Mouse (Mus musculus): ENCODE measurements around the gene Itga5. TPM values are rescaled to one million over a fixed set of nuclear protein-coding genes. Genes with fewer than 3 reads are reported as not detected.

Itga5 gene
- total RNA-seq, 4 experiments from 2014 or later: 27.8 to 40.2 (median 33.7) TPM

DNA sequence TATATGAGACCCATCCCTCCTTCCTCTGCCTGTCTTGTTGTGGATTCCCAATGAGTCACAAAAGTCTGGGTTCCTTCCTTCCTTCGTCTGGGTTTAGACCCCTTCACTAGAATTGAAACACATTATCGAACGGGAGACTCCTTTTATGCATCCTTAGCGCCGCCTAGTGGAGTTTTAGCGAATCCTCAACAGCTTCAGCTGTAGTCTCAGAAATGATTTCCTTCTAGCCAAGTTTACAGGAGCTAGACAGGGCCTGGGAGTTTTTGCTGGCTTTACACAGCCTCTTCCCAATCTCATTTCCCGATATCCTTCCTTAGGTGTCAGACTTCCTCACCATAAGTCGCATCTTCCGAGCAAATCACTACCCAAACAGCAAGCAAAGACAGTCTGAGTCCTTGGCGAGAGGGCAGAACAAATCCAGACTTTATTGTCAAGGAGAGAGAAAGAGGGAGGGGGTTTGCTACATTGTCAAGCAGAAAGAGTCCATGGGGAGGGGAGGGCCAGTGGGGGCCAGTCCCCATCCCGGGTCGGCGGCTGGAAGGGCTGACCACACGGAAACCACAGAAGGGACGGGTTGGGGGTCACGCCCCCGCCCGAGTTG is 53.0 kb downstream of the Itga5 start:
- peak; percentile 66 for DNase-seq (ENCODE audit: low spot score)

DNA sequence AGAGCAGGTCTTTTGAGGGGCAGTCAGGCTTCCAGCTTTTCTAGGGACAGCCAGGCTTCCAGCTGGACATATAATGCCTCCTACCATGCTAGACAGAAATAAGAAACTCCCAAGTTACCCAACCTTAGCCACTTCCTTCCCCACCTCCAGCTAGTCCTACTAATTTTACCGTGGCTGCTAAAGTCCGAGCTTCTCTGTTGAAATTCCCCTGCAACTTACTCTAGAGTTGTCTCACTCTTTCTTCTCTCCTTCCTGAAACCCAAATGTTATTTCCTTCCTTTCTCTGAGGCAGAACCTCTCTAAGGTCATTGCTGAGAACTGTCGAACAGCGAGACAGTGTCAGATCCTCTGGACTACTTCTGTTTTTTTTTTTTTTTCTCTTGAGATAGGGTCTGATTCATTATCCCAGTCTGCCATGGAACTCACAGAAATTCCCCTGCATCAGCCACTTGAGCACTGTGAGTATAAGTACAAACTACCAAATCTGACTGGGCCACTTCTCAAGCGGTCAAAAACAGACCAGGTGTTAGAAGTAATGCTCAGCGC is 56.1 kb downstream of the Itga5 start, which contains the start of gene Gpr84:
Gene Gpr84 (minus strand): TSS at position 248 of the 546 bp plus-strand sequence.
- DNase-seq (ENCODE audit: low spot score): no peak

DNA sequence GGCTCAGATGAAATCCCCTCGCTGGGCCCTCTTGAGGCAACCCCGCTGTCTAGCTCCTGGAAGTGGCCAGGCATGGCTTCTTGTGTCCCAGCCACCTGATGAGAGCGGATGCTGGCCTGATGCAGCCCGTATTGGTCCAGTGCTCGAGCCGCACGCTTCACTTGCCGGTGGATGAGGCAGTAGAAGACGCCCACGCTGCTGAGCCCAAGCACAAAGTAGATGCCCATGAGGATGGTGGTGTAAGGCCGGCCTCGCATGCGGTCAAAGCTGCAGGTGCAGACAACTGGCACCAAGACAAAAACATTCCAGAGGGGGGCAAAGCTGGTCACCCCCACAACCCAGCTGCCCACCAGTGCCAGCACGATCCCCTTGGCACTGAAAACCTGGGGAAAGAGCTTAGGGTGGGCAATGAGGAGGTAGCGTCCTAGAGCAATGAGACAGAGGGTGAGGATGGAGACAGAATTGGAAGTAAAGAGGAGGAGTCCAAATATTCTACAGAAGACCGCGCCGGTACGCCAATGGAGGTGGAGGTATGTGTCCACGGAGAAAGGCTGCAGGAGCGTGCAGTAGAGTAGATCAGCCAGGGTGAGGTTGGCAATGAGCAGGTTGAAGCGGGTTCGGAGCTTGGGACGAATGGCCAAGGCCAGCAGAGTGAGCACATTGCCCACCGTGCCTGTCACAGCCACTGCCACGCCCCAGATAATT is 57.5 kb downstream of the Itga5 start:
- no peak for DNase-seq (ENCODE audit: low spot score)

DNA sequence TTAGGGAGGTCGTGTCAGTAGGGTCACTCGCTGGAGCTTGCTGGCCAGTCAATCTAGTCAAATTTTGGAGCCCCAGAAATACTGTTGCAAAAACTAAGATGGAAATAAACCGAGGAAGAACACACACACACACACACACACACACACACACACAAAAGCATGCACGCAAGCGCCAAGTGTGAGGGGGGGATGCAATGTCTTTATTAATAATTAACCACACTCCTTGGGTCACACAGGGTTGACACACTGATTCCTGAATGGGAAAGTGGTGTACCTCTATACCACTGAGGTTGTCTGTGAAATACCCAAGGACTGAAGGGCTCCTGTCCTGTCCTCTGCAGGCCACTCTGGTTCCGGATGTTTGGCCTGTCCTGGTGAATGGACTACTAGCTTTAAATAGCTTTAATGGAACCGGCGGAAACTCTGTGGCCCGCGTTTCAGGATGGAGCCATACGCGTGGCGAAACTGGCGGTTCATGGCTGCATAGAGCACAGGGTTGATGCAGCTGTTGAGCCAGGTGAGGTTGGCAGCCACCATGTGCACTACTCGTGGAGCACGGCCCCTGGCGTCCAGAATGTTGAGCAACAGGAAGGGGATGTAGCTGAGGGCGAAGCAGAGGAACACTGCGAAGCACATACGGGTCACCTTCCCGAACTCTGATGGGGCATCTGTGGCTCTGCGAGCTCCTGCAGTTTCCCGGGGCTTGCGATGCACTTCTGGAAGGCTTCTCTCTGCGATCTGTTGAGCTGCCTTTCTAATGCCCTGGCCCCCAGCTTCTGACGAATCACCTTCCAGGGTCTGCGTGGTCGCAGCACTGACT is 58.3 kb downstream of the Itga5 start:
- DNase-seq (ENCODE audit: low spot score): no peak

DNA sequence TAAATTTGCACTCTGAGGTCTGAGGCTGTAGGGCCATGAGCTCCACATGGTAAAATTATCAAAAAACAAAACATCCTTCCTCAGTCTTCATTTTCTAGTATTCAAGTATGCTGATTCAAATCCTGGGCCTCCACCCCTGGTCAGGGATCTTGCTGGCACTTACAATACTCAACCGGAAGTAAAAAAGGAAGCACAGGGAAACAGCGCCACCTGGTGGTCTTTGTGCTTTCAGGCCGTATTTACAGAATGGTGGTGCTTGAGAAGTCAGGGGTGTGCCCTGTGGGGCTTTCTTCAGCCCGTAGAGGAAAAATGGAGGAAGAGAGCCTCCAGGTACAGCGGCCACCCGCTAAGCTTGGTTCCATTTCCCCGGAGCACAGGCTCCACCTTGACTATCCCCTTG is 59.4 kb downstream of the Itga5 start:
- DNase-seq (ENCODE audit: low spot score): peak; percentile 94

DNA sequence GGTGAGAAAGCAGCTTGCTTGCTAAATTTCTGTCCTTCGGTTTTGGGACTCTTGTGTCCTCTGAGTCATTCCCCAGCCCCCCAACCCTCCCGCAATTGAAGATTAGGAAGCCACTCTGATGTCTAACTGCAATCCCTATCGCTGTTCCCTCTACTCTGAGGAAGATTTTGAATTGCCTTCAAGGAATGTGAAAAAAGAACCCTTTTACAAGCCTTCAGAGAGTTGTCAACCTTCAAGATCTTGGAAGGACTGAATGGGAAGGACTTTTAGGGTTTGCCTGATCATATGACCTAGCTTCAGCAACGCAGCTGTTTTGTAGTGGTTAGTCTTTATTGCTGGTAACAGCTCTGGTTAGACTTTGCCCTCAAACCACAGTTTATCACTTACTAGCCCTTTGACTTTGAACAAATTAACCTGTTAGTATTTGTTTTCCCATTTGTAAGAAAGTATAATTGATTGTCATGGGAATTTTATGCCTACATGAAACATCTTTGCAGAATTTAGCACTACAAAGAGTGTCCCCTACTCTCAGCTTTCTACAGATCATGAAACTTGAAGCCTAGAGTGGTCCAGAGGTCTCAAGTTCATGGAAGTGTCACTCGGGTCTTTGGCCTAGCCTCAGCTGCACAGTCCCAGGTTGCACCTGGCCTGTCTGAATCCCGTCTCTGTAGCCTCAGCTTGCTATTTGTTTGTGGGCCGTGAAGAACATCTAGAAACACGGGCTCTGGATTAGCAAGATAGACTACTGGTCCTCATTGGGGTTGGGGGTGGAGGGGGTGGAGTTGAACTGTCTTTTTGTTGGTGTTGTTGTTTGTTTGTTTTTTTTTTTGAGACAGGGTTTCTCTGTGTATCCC is 60.5 kb downstream of the Itga5 start:
- DNase-seq (ENCODE audit: low spot score): peak; percentile 32

DNA sequence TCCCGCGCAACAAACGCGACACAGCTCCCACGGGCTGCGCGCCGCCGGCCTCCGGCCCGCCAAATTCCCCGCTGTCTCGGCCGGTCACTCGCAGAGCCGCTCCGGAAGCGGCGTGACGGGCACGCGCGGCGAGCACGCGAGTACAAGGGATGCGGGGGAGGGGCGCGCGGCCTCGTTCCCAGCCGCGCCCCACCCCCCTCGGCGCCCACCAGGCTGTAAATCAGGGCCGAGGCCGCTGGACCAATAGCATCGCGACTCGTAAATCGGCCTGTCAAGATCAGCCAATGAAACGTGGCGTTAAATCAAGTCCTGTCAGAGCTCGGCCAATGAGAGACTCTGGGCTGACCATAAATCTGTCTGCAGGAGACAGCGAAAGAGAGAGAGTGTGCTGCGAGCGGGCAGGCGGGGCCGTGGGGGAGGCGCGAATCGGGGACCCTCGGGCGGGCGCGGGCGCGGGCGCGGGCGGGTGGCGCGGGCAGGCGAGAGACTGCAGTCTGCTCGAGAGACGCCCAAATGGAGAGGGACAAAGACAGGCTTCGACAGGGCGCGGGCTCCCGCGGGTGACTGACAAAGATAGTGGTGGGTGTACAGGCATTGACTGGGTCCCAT is 61.4 kb downstream of the Itga5 start:
- DNase-seq (ENCODE audit: low spot score): peak; percentile 97

DNA sequence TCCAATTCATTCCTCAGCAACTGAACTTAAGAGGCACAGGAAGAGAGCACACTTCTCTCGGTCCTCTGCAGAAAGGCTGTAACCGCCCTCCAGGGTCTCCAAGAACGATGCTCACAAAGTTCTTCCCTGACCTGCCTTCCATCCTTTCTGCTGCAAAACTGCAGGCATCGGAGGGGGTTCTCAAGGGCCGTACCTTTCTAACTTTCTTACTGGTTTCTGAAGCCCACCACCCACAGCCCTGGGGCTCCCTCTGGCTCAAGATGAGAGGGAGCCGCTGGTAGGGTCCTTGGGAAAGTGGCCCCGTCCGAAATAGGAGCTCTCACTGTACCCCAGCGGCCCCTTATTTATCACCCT is 62.0 kb downstream of the Itga5 start:
- DNase-seq (ENCODE audit: low spot score): no peak

DNA sequence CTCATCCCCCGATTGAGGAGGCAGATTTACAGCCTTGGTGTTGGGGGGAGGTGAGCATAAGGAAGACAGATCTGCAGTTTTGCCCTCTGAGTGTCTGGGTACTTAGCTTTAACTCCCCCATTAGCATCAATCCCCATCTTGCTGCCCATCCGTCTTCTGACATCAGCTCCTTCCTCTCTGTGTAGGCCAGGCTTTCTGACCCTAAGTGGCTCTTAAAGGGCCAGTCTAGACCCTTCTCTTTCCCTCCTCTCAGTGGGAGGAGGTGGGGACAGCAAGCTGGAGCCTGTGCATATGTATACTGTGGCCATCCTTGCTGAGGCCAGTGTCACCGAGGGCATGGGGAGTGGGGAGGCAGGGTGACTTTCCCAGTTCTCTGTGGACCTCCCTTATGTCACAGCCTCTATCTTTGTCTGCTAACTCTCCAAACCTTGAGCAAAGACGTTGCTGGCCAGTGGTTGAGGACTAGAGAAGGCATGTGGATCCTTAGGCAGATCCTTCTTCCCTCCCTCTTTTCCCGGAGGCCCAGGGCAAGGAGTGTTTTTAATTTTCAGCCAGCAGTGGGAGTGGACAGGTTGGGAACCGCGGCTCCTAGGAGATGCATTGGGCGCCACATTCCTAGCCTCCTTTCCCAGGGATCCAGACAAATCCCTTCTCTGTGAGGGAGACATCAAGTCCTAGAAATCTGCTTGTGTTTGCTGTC is 62.5 kb downstream of the Itga5 start:
- no peak for DNase-seq (ENCODE audit: low spot score)

DNA sequence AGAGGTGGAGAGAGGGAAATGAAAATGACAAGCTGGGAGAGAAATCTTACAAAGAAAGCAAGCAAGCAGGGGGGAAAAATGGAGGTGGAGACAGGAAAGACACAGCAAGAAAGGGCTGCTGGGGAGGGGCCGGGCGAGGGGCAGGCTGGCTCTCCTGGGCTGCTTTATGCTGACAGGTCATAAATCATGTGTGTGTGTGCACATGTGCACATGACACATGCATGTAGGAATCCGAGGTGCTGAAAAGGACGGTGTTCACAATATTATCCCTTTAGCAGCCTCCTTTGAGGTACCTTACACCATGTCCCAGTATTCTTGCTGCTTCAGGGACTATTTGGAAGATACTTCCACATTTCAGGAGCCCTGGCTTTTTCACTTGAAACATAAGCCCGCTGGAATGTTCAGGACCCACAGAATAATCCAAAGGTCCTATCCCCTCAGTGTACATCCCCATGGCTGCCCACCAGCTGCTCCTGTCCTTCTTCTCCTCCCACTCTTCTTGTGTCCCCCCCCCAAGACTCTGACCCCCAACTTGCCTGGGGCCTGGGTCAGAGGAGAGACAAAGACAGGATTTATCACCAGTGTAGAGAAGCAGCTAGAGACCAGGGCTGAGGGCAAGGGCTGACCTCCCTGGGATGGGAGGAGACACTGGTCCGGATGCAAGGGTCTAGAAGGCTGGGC is 64.1 kb downstream of the Itga5 start:
- DNase-seq (ENCODE audit: low spot score): no peak

DNA sequence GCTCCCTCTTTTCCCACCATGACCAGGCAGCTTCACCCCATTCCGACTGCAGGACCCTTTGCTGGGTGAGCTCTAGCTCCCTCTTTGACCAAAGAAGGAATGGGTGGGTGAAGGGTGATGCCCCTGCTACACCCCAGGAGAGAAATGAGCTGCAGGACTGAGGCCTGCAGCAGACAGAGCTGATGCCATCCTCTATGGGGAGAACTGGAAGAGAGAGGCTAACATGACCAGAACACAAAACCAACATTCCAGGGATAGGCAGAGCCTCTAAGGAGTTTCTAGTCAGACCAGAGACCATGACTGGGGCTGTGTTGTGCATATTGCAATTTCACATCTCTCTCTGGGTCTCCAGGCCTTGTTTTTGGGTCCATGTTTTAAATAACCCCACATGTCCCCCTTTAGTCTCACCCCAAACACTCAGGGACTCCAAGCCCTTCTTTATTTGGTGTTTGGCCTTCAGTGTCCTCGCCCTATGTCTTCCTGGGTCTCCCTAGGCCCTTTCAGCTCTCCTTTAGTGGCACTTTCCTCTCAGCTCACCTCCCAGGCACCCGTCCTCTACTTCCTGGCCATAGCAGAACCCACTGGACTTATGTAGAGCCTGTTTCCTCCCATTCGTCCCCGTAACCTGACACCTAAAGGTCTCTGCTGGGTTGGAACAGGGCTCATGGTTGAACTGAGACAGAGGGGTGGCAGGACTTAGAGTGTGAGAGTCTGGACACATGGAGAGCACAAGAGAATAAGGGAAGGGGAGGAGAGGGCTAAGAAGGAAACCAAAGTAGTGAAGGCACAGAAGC is 64.8 kb downstream of the Itga5 start:
- DNase-seq (ENCODE audit: low spot score): no peak

DNA sequence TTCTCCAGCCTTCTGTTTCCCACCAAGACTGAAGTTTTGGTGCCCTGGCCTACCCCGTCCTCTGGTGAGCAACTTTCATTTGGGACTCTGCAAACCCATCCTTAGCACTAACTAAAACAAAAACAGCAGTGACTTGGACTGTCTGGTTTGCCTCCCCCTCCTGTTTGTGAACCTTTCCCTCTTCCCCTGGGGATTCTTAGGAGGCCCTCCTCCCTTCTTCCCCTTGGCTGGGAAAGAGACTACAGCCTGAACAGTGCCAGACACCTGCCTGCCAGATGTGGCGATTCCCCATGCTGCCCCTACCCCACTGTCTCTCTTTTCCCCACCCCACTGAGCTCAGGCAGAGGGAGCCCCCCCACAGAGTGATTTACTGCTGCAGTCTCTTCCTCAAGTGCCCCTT is 65.5 kb downstream of the Itga5 start:
- no peak for DNase-seq (ENCODE audit: low spot score)

DNA sequence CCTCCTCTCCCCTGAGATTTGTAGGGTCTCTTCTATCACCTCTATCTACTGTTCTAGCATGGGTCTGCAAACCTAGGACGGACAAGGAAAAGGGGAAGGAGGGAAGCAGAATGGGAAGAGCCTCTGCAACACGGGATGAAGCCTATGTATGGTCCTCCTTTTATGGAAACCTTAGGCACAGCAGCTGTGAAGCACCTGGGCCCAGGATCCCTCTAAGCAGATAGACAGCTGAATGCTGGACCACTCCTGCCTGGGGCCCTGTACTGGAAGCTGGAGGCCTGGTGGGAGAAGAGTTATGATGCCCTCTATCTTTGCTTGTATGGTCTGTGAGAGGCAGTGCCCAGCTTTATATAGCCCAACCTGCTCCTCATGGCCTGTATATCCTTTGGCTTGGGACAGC is 66.0 kb downstream of the Itga5 start:
- no peak for DNase-seq (ENCODE audit: low spot score)

DNA sequence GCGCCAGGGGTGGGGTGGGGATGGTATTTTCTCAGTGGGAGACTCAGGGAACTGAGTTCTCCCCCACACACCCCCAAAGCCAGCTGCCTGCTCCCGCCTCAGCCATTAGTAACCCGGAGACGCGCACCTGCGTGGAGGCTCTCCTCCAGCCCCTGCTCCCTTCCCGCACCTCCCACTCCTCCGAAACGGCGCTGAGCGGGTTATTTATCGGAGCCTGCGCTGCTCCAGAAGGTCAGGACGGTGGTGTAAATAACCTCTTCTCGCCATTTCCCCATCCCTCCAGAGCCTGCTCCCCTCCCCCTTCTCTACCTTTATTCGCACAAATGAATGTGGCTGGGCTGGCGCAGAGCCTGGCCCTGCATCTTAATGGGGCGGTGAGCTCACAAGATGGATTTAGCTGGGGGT is 66.5 kb downstream of the Itga5 start:
- no peak for DNase-seq (ENCODE audit: low spot score)

DNA sequence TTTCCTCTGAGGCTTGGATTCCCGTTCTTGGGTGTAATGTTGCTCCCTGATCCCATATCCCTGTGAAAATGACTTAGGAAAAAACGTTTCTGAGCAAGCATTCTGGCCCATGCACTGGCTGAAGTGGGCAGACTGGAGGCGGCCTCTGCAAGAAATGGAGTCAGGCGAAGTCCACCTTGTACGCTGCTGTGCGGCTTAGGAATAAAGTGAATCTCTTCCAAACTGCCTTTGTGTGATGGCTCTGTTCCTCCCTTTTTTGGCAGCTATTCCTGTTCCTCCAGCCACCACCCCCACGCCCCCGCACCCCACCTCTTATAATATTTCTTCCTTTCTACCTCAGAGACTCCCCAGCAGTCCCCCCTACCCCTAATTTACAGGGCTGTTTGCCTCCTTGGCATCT is 66.9 kb downstream of the Itga5 start:
- no peak for DNase-seq (ENCODE audit: low spot score)

DNA sequence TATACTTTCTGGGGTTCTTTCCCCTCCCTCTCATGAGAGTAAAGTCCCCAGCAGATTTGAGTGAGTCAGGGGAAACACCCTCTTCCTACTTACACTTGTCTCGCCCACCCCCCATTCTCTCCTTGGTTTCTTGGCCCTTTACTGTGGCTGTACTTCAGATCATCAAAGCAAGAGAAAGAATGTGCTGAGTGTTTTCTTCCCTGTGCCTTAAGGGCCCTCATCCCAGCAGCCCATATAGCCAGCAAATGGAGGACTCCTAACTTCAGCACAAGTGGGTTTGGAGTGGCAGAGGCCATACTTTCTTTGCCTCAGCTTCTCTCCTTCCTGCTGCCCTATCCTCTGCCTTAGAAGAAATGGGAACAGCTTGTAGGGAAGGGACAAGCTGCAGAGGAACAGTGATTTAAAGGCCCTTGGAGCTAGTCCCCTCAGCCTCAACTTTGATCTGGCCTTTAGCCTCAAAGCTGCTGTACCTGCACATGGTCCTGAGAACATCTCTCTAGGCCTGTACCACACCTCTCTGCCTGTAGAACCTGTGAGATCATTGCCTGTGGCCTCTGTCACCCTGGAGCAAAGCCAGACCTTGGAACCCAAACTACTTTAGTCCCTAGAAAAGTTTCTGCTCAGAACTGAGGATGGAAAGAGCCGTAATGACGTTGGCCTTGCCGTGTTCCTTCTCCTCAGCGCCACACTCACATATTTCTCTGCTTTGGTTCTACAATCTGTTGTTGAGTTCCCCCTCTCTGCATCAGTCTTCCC is 67.5 kb downstream of the Itga5 start:
- no peak for DNase-seq (ENCODE audit: low spot score)

DNA sequence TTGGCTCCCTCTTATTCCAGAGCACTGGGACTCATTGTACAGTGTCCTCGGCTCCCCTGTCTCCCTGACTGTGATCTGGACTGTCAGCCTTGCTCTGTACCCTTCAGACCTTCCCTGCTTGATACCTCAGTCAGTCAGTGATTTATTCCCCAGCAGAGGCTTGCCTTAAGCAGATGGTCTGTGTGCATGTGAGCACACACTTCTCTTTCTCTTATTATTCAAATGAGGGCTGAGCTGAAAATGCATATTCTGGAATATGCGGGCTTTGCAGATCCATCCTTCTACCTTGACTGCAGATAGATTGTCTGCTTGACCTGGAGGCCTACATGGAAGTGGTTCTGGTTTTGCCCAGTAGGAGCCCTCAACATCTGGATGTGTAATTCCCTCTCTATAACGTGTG is 68.5 kb downstream of the Itga5 start:
- no peak for DNase-seq (ENCODE audit: low spot score)

DNA sequence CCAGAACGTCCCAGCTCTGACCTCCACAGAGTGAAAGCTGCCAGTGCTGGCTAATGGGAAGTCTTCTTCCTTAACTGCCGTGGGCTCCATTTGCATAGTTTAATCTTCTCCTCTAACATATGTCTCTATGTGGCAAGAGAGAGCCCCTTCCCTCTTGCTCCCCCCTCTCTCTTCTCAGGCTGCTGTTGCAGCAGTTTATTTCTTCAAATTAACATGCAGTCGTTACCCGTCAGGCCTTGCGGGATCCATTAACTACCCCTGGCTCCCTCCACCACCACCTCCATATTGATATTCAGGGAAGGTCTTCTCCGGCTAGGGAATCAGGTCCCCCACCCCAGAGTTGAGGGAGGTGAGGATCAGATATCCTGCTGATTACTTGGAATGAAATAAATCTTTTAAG is 69.2 kb downstream of the Itga5 start:
- no peak for DNase-seq (ENCODE audit: low spot score)
